Mouse (Mus musculus) MEL (cell line): ENCODE data around the gene Zfp142. TPM values are rescaled to one million over a fixed set of nuclear protein-coding genes. Genes with fewer than 3 reads are reported as not detected.

ENCODE experiments used
- DNase-seq: peaks from one replicate; pipeline ENCODE4 v3.0.0; 2011; ENCODE audit warnings: low read depth, low spot score
- H3K27ac ChIP-seq: 2 replicates; pipeline ENCODE4 v1.5.1; 2012; ENCODE audit warnings: low read depth, mild to moderate bottlenecking, control low read depth, low read length, moderate library complexity; ENCODE audit not compliant: control insufficient read depth
- H3K27me3 ChIP-seq, 2 experiments: fragments of 150-350 bp in 1 of 2; sonication (generic) in 1 of 2; 2 replicates each; pipeline ENCODE4 v1.6.1; 2012; ENCODE audit warnings: low read length in 2 of 2, mild to moderate bottlenecking in 2 of 2, improper control_type of control experiment in 1 of 2, moderate library complexity in 1 of 2; ENCODE audit not compliant: insufficient read depth in 2 of 2, control insufficient read depth in 1 of 2
- H3K36me3 ChIP-seq, 2 experiments: 2 replicates each; pipeline ENCODE4 v1.6.1; 2012 to 2014; ENCODE audit warnings: low read length in 2 of 2, improper control_type of control experiment in 1 of 2, inconsistent platforms in 1 of 2, mild to moderate bottlenecking in 1 of 2; ENCODE audit not compliant: insufficient read depth in 2 of 2, control insufficient read depth in 1 of 2
- H3K4me1 ChIP-seq, 2 experiments: fragments of 150-350 bp in 1 of 2; sonication (generic) in 1 of 2; 2 replicates each; pipeline ENCODE4 v1.6.1; 2012; ENCODE audit warnings: low read length in 2 of 2, improper control_type of control experiment in 1 of 2, mild to moderate bottlenecking in 1 of 2; ENCODE audit not compliant: insufficient read depth in 2 of 2, control insufficient read depth in 1 of 2
- H3K4me3 ChIP-seq, 2 experiments: fragments of 150-350 bp in 1 of 2; sonication (generic) in 1 of 2; 2 replicates each; pipeline ENCODE4 v1.5.1; 2012; ENCODE audit warnings: low read depth in 2 of 2, low read length in 2 of 2, mild to moderate bottlenecking in 2 of 2, moderate library complexity in 2 of 2, control low read depth in 1 of 2, improper control_type of control experiment in 1 of 2; ENCODE audit not compliant: control insufficient read depth in 1 of 2, insufficient read depth in 1 of 2
- H3K79me2 ChIP-seq: 2 replicates; pipeline ENCODE4 v1.6.1; 2012; ENCODE audit warnings: mild to moderate bottlenecking, low read length, moderate library complexity; ENCODE audit not compliant: control insufficient read depth, poor library complexity, insufficient read depth
- H3K9ac ChIP-seq: 2 replicates; pipeline ENCODE4 v1.6.1; 2012; ENCODE audit warnings: low read depth, mild to moderate bottlenecking, control low read depth, low read length, moderate library complexity; ENCODE audit not compliant: control insufficient read depth, poor library complexity, severe bottlenecking
- H3K9me3 ChIP-seq: fragments of 150-350 bp; sonication (generic); replicated peaks from 2 replicates; pipeline ENCODE4 v1.6.1; 2012; ENCODE audit warnings: mild to moderate bottlenecking, low read length, improper control_type of control experiment, moderate library complexity; ENCODE audit not compliant: insufficient read depth
- BHLHE40 ChIP-seq: IDR thresholded peaks from 2 replicates; pipeline ENCODE4 v1.6.1; 2012; ENCODE audit warnings: low read depth, mild to moderate bottlenecking, inconsistent platforms, low read length, improper control_type of control experiment, borderline replicate concordance
- CTCF ChIP-seq, 3 experiments: IDR thresholded peaks in 2 of 3; conservative IDR thresholded peaks in 1 of 3; 2 replicates each; pipeline ENCODE4 v1.5.1; 2011 to 2012; ENCODE audit warnings: low read length in 3 of 3, low read depth in 2 of 3, mild to moderate bottlenecking in 2 of 3, improper control_type of control experiment in 1 of 3, inconsistent platforms in 1 of 3, mixed read lengths in 1 of 3, moderate library complexity in 1 of 3; ENCODE audit not compliant: control insufficient read depth in 1 of 3, insufficient read depth in 1 of 3, poor library complexity in 1 of 3, severe bottlenecking in 1 of 3
- ELF1 ChIP-seq: IDR thresholded peaks from 2 replicates; pipeline ENCODE4 v1.6.1; 2014; ENCODE audit warnings: low read depth, mild to moderate bottlenecking, inconsistent platforms, low read length, improper control_type of control experiment, moderate library complexity
- ETS1 ChIP-seq: IDR thresholded peaks from 2 replicates; pipeline ENCODE4 v1.6.1; 2012; ENCODE audit warnings: low read depth, mild to moderate bottlenecking, inconsistent platforms, low read length, improper control_type of control experiment, moderate library complexity
- GABPA ChIP-seq: IDR thresholded peaks from 2 replicates; pipeline ENCODE4 v1.6.1; 2012; ENCODE audit warnings: low read depth, mild to moderate bottlenecking, inconsistent platforms, low read length, improper control_type of control experiment, moderate library complexity
- GATA1 ChIP-seq: IDR thresholded peaks from 2 replicates; pipeline ENCODE4 v1.6.1; 2011; ENCODE audit warnings: low read depth, low read length, improper control_type of control experiment
- HCFC1 ChIP-seq: IDR thresholded peaks from 2 replicates; pipeline ENCODE4 v1.6.1; 2012; ENCODE audit warnings: low read depth, mild to moderate bottlenecking, inconsistent platforms, low read length, improper control_type of control experiment, moderate library complexity
- JUND ChIP-seq: IDR thresholded peaks from 2 replicates; pipeline ENCODE4 v1.6.1; 2011; ENCODE audit warnings: low read depth, mild to moderate bottlenecking, improper control_type of control experiment, low read length
- MAX ChIP-seq: IDR thresholded peaks from 2 replicates; pipeline ENCODE4 v1.6.1; 2011; ENCODE audit warnings: low read length, improper control_type of control experiment
- MAZ ChIP-seq: IDR thresholded peaks from 2 replicates; pipeline ENCODE4 v1.6.1; 2012; ENCODE audit warnings: low read depth, mild to moderate bottlenecking, inconsistent platforms, low read length, improper control_type of control experiment
- MEF2A ChIP-seq: IDR thresholded peaks from 2 replicates; pipeline ENCODE4 v1.6.1; 2014; ENCODE audit warnings: low read depth, mild to moderate bottlenecking, inconsistent platforms, low read length, improper control_type of control experiment; ENCODE audit not compliant: poor library complexity, insufficient replicate concordance, severe bottlenecking; ENCODE audit errors: extremely low read depth
- MXI1 ChIP-seq: IDR thresholded peaks from 2 replicates; pipeline ENCODE4 v1.6.1; 2011; ENCODE audit warnings: mild to moderate bottlenecking, low read depth, low read length, improper control_type of control experiment
- POLR2AphosphoS2 ChIP-seq: IDR thresholded peaks from 2 replicates; pipeline ENCODE4 v1.6.1; 2011; ENCODE audit warnings: low read length, improper control_type of control experiment
- POLR2AphosphoS5 ChIP-seq: IDR thresholded peaks from 2 replicates; pipeline ENCODE4 v1.6.1; 2012; ENCODE audit warnings: low read depth, borderline replicate concordance, mild to moderate bottlenecking, inconsistent platforms, low read length, moderate library complexity, mixed read lengths
- RAD21 ChIP-seq: IDR thresholded peaks from 2 replicates; pipeline ENCODE4 v1.6.1; 2011; ENCODE audit warnings: mild to moderate bottlenecking, low read depth, low read length, improper control_type of control experiment
- RCOR1 ChIP-seq: IDR thresholded peaks from 2 replicates; pipeline ENCODE4 v1.6.1; 2012; ENCODE audit warnings: low read depth, mild to moderate bottlenecking, inconsistent platforms, low read length, improper control_type of control experiment
- SIN3A ChIP-seq: IDR thresholded peaks from 2 replicates; pipeline ENCODE4 v1.6.1; 2012; ENCODE audit warnings: low read length, improper control_type of control experiment, inconsistent platforms
- SMC3 ChIP-seq: IDR thresholded peaks from 2 replicates; pipeline ENCODE4 v1.6.1; 2011; ENCODE audit warnings: low read depth, low read length, improper control_type of control experiment
- TBP ChIP-seq: IDR thresholded peaks from 2 replicates; pipeline ENCODE4 v1.8.0; 2011; ENCODE audit warnings: low read depth, low read length, improper control_type of control experiment
- USF1 ChIP-seq: IDR thresholded peaks from 2 replicates; pipeline ENCODE4 v1.6.1; 2014; ENCODE audit warnings: low read depth, mild to moderate bottlenecking, inconsistent platforms, low read length, improper control_type of control experiment, moderate library complexity
- USF2 ChIP-seq, 2 experiments: IDR thresholded peaks; 2 replicates each; pipeline ENCODE4 v1.6.1; 2011 to 2012; ENCODE audit warnings: improper control_type of control experiment in 2 of 2, low read length in 2 of 2, borderline replicate concordance in 1 of 2, inconsistent platforms in 1 of 2, low read depth in 1 of 2, mild to moderate bottlenecking in 1 of 2; ENCODE audit not compliant: insufficient read depth in 1 of 2
- ZC3H11A ChIP-seq: IDR thresholded peaks from 2 replicates; pipeline ENCODE4 v1.6.1; 2012; ENCODE audit warnings: low read depth, mild to moderate bottlenecking, inconsistent platforms, low read length, improper control_type of control experiment
- ZMIZ1 ChIP-seq: IDR thresholded peaks from 2 replicates; pipeline ENCODE4 v1.6.1; 2012; ENCODE audit warnings: low read depth, mild to moderate bottlenecking, inconsistent platforms, low read length, improper control_type of control experiment, moderate library complexity
- polyA plus RNA-seq, 2 experiments: library from polyadenylated mRNA; stranded (reverse) in 1 of 2; unstranded in 1 of 2; fragments of >175 nt in 1 of 2; fragments of >200 nt in 1 of 2; gene quantifications; 2 replicates each; pipeline versions ENCODE4 v1.2.1 to v1.2.4; 2012; ENCODE audit warnings: low replicate concordance in 2 of 2, low read depth in 1 of 2; ENCODE audit not compliant: insufficient read length in 2 of 2, insufficient read depth in 1 of 2, missing spikeins in 1 of 2
- total RNA-seq: library from RNA; depleted of rRNA; stranded (reverse); fragments of 300-350 nt; gene quantifications from 2 replicates; pipeline ENCODE4 v1.2.3, GENCODE M21; 2012

The Zfp142 gene
- total and polyA plus RNA-seq, 3 experiments: 10.6 to 21.8 TPM; not detected in 1

- no peak for TF ChIP-seq ETS1
- TF ChIP-seq CTCF (IDR thresholded peaks at IDR 0.05 in 2 of 3, conservative IDR thresholded peaks at IDR 0.05 in 1 of 3; ENCODE audit: control insufficient read depth in 1 of 3, insufficient read depth in 1 of 3, low read depth in 2 of 3, low read length in 3 of 3, poor library complexity in 1 of 3, severe bottlenecking in 1 of 3): 0 out of 6 replicates have a peak, but pooled peaks of 1 of the 3 experiments have one; percentile 13
- H3K4me1 ChIP-seq: no peaks in the 10 kb centered on the region
- H3K79me2 ChIP-seq: 0 out of 2 replicates have a peak, but pooled peaks cover 2% of the 10 kb centered on the region
- H3K4me3 ChIP-seq: no peak overlapping the region
- no peak for DNase-seq
- H3K9ac ChIP-seq: no peak overlapping the region
- H3K36me3 ChIP-seq: peaks cover 0 to 38% of the 10 kb centered on the region in 2 experiments; a peak in 2 of 4 replicates
- H3K27me3 ChIP-seq: no peaks in the 10 kb centered on the region
- no peaks in the 10 kb centered on the region for H3K9me3 ChIP-seq
- no peak overlapping the region for H3K27ac ChIP-seq
Measured at GRCm38 (mm10) chr1:74569739-74570719, 18.0 kb downstream of the Zfp142 start.

GRCm38 (mm10) chr1:74565834-74566233, 22.2 kb downstream of the Zfp142 start:
- peaks cover 0 to 11% of the 10 kb centered on the region in 2 experiments; a peak in 2 of 4 replicates for H3K36me3 ChIP-seq
- no peaks in the 10 kb centered on the region for H3K9me3 ChIP-seq
- no peaks in the 10 kb centered on the region for H3K27me3 ChIP-seq
- no peaks in the 10 kb centered on the region for H3K4me1 ChIP-seq
- H3K4me3 ChIP-seq: no peak overlapping the region
- no peak overlapping the region for H3K9ac ChIP-seq
- H3K79me2 ChIP-seq: no peaks in the 10 kb centered on the region
- no peak overlapping the region for H3K27ac ChIP-seq
- no peak for DNase-seq
- TF ChIP-seq MEF2A (no peak), GATA1 (no peak), TBP (no peak), CTCF (IDR thresholded peaks at IDR 0.05 in 2 of 3, conservative IDR thresholded peaks at IDR 0.05 in 1 of 3; ENCODE audit: control insufficient read depth in 1 of 3, insufficient read depth in 1 of 3, low read depth in 2 of 3, low read length in 3 of 3, poor library complexity in 1 of 3, severe bottlenecking in 1 of 3) (no peak), BHLHE40 (no peak), SMC3 (no peak)

GRCm38 (mm10) chr1:74559061-74559460, 29.0 kb downstream of the Zfp142 start:
- DNase-seq: no peak
- no peak for TF ChIP-seq SIN3A
- no peak for TF ChIP-seq MAZ
- no peak for TF ChIP-seq GABPA
- TF ChIP-seq ZMIZ1: no peak
- TF ChIP-seq MAX: no peak
- TF ChIP-seq ZC3H11A: no peak
- TF ChIP-seq RAD21: no peak
- no peak for TF ChIP-seq JUND
- no peak for TF ChIP-seq ELF1
- TF ChIP-seq USF1: no peak
- TF ChIP-seq TBP: no peak
- no peak for TF ChIP-seq ETS1
- no peak for TF ChIP-seq POLR2AphosphoS5
- no peak for TF ChIP-seq MXI1
- TF ChIP-seq RCOR1: no peak
- TF ChIP-seq HCFC1: no peak
- TF ChIP-seq POLR2AphosphoS2: no peak
- TF ChIP-seq USF2 (IDR thresholded peaks at IDR 0.05; ENCODE audit: borderline replicate concordance in 1 of 2, insufficient read depth in 1 of 2, low read depth in 1 of 2, low read length in 2 of 2): no peak

More at GRCm38 (mm10) chr1:74559061-74559460, 29.0 kb downstream of the Zfp142 start:
- H3K36me3 ChIP-seq: no peaks in the 10 kb centered on the region
- no peak overlapping the region for H3K4me3 ChIP-seq
- no peaks in the 10 kb centered on the region for H3K9me3 ChIP-seq
- H3K79me2 ChIP-seq: no peaks in the 10 kb centered on the region
- no peak overlapping the region for H3K9ac ChIP-seq
- no peak overlapping the region for H3K27ac ChIP-seq
- no peaks in the 10 kb centered on the region for H3K27me3 ChIP-seq
- H3K4me1 ChIP-seq: peaks cover 0 to 4% of the 10 kb centered on the region in 2 experiments; a peak in 2 of 4 replicates
